Mouse (Mus musculus) liver, embryonic 11.5 days (tissue): ENCODE measurements around the gene Bcas1. TPM values are rescaled to one million over a fixed set of nuclear protein-coding genes. Genes with fewer than 3 reads are reported as not detected.

Experiments used
- ATAC-seq: fragments of 200-750 bp; cut with Nextera tagmentation; replicated peaks from 2 replicates; pipeline ENCODE4 v1.8.0; 2017; ENCODE audit warnings: moderate number of reproducible peaks, mild to moderate bottlenecking, moderate TSS enrichment, moderate library complexity; ENCODE audit not compliant: low FRiP score
- DNase-seq: peaks from one replicate; pipeline ENCODE4 v3.0.0-alpha.2; 2017; ENCODE audit warnings: low spot score
- H3K27ac ChIP-seq: fragments of 300-500 bp; sonication (generic); 2 replicates; pipeline ENCODE4 v1.5.1; 2014; ENCODE audit warnings: mild to moderate bottlenecking, low read depth, low read length, control low read depth
- H3K27me3 ChIP-seq: fragments of 300-500 bp; sonication (generic); replicated peaks from 2 replicates; pipeline ENCODE4 v1.6.1; 2014; ENCODE audit warnings: low read length, mixed read lengths; ENCODE audit not compliant: control insufficient read depth, insufficient read depth
- H3K36me3 ChIP-seq: fragments of 300-500 bp; sonication (generic); 2 replicates; pipeline ENCODE4 v1.6.1; 2014; ENCODE audit warnings: mild to moderate bottlenecking, low read length, moderate library complexity, mixed read lengths; ENCODE audit not compliant: control insufficient read depth, insufficient read depth
- H3K4me1 ChIP-seq: fragments of 300-500 bp; sonication (generic); replicated peaks from 2 replicates; pipeline ENCODE4 v1.6.1; 2014; ENCODE audit warnings: low read length, mixed read lengths; ENCODE audit not compliant: control insufficient read depth, insufficient read depth
- H3K4me2 ChIP-seq: fragments of 300-500 bp; sonication (generic); 2 replicates; pipeline ENCODE4 v1.6.1; 2014; ENCODE audit warnings: mild to moderate bottlenecking, control low read depth, moderate library complexity
- H3K4me3 ChIP-seq: fragments of 300-500 bp; sonication (generic); 2 replicates; pipeline ENCODE4 v1.5.1; 2014; ENCODE audit warnings: low read depth, low read length, control low read depth
- H3K9ac ChIP-seq: fragments of 300-500 bp; sonication (generic); 2 replicates; pipeline ENCODE4 v1.6.1; 2014; ENCODE audit warnings: low read depth, low read length, control low read depth
- H3K9me3 ChIP-seq: fragments of 300-500 bp; sonication (generic); 2 replicates; pipeline ENCODE4 v1.6.1; 2016; ENCODE audit warnings: low read length, inconsistent platforms, mixed read lengths; ENCODE audit not compliant: control insufficient read depth
- WGBS: fragments of 180-500 bp; shearing (Covaris S2); extraction: QIAGEN DNeasy Blood & Tissue Kit; methylation state at CpG from one replicate; pipeline ENCODE4 v1.1.7; 2014; 5-methylcytosine and 5-hydroxymethylcytosine counted together
- polyA plus RNA-seq: library from polyadenylated mRNA; unstranded; fragments of >200 nt; fragmentation: Nextera tagmentation; extraction: Ambion mirVana; gene quantifications from 2 replicates; pipeline ENCODE4 v1.2.1, GENCODE M21; 2014

Gene Bcas1
- polyA plus RNA-seq, 1 experiment from 2014 or later: 6.1 TPM

DNA sequence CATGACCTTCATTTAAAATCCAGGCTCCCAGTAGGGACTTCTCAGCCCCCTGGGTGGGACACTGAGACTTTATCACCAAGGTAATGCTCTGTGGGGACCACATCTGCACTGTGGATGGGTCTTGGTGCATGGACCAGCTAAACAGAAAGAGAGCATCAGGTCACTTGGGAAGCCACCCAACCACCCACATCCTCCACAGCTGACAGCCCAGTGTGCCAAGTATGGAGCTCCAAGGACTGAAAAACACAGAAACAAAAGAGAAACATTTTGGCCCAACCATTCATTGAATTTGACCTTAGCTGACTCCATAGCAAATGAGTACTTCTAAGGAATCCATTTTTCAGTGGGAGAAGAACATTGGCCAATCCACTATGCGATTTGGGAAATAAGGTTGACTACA is 42.1 kb downstream of the Bcas1 start:
- 90% methylated on average over 1 of the region's 1 CpGs for WGBS
- Histone ChIP-seq H3K4me1 (no peaks in the 10 kb centered on the region), H3K4me3 (no peak overlapping the region), H3K4me2 (no peak overlapping the region), H3K9ac (no peak overlapping the region), H3K36me3 (no peaks in the 10 kb centered on the region), H3K27me3 (no peaks in the 10 kb centered on the region), H3K27ac (no peak overlapping the region), H3K9me3 (0 out of 2 replicates have a peak, but pooled peaks cover 3% of the 10 kb centered on the region)
- no peak for ATAC-seq
- DNase-seq: no peak

DNA sequence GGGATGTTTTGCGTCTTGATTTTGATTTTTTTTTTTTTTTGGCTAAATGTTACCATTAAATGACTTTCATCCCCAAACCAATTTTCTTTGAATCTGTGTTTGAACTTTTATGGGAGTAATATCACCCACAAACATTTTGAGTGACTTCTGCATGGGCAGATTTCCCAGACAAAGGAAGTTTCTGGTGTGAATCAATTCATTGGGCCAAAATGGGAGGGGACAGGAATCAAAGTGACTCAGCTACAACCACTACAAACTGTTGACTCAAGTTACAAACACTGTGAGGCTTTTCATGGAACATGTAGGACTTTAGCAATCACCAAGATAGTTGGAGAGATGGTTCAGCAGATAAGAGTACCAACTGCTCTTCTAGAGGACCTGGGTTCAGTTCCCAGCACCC is 42.9 kb downstream of the Bcas1 start:
- Histone ChIP-seq H3K36me3 (no peaks in the 10 kb centered on the region), H3K27ac (no peak overlapping the region), H3K4me3 (no peak overlapping the region), H3K4me1 (no peaks in the 10 kb centered on the region), H3K4me2 (no peak overlapping the region), H3K27me3 (no peaks in the 10 kb centered on the region), H3K9me3 (0 out of 2 replicates have a peak, but pooled peaks cover 3% of the 10 kb centered on the region), H3K9ac (no peak overlapping the region)
- 93% methylated on average over 1 of the region's 1 CpGs for WGBS
- DNase-seq (no peak), ATAC-seq (no peak)

DNA sequence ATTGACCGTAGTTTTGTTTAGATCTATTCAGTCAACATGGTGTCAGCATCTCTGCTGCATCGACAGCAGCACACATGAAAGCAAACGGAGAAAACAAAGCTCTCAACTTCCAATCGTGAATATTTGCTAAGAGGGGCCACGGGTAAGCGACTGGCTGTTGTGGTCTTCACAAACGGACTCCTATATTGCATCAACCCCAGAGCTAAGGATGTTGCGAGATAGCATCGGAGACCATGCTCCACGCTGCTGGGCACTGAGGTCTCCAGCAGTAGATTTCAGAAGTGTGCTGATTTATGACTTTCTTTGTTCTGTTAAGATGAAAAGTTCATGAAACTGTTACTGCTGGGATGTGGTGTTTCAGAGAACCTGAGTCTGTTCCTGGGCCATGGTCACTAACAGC is 54.3 kb downstream of the Bcas1 start:
- Histone ChIP-seq H3K27me3 (no peaks in the 10 kb centered on the region), H3K4me2 (no peak overlapping the region), H3K36me3 (no peaks in the 10 kb centered on the region), H3K4me3 (no peak overlapping the region), H3K4me1 (no peaks in the 10 kb centered on the region), H3K27ac (no peak overlapping the region), H3K9ac (no peak overlapping the region), H3K9me3 (no peaks in the 10 kb centered on the region)
- ATAC-seq: no peak
- WGBS: 80% methylated on average over 10 of the region's 10 CpGs
- DNase-seq: no peak

DNA sequence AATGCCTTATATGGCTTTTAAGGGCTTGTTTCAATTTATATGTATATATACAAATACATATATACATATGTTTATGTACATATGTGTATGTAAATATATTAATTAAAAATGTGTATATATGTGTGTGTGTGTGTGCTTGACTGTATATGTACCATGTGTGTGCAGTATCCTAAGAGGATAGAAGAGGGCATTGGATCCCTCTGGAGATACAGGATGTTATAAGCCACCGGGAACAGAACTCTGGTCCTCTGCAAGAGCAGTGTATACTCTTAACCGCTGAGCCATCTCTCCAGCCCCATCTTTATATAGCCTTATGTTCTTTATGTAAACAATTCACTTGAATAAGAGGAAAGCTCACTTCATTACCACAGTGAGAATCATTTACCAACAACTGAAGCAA is 62.0 kb downstream of the Bcas1 start:
- DNase-seq: no peak
- H3K9ac ChIP-seq: no peak overlapping the region

DNA sequence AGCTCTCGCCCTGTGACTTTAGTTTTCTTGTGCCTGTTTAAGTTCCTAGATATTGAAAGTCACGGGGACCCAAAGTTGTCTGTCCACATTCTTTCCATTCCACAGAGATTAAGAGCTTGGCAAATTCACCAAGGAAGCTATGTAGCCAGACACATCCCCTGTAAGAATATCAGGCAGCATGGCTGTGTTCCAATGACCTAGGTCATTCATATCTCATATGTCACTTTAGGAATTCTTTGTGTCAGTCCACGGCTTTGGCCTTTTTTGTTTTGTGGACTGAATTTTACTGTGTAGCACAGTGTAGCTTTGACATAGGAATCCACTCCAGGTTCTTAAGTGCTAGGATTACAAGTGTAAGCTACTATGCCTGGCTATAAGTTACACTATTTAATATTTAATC is 62.4 kb downstream of the Bcas1 start:
- DNase-seq (no peak), ATAC-seq (no peak)
- Histone ChIP-seq H3K9me3 (no peaks in the 10 kb centered on the region), H3K4me2 (no peak overlapping the region), H3K36me3 (no peaks in the 10 kb centered on the region), H3K4me1 (no peaks in the 10 kb centered on the region), H3K27ac (no peak overlapping the region), H3K9ac (no peak overlapping the region), H3K27me3 (no peaks in the 10 kb centered on the region), H3K4me3 (no peak overlapping the region)
- 59% methylated on average over 3 of the region's 3 CpGs for WGBS

More for the DNA sequence above, 62.0 kb downstream of the Bcas1 start:
- 83% methylated on average over 2 of the region's 2 CpGs for WGBS
- H3K9me3 ChIP-seq: no peaks in the 10 kb centered on the region
- ATAC-seq: no peak
- no peaks in the 10 kb centered on the region for H3K27me3 ChIP-seq
- no peak overlapping the region for H3K4me2 ChIP-seq
- no peak overlapping the region for H3K27ac ChIP-seq
- no peaks in the 10 kb centered on the region for H3K36me3 ChIP-seq
- H3K4me1 ChIP-seq: no peaks in the 10 kb centered on the region
- no peak overlapping the region for H3K4me3 ChIP-seq

DNA sequence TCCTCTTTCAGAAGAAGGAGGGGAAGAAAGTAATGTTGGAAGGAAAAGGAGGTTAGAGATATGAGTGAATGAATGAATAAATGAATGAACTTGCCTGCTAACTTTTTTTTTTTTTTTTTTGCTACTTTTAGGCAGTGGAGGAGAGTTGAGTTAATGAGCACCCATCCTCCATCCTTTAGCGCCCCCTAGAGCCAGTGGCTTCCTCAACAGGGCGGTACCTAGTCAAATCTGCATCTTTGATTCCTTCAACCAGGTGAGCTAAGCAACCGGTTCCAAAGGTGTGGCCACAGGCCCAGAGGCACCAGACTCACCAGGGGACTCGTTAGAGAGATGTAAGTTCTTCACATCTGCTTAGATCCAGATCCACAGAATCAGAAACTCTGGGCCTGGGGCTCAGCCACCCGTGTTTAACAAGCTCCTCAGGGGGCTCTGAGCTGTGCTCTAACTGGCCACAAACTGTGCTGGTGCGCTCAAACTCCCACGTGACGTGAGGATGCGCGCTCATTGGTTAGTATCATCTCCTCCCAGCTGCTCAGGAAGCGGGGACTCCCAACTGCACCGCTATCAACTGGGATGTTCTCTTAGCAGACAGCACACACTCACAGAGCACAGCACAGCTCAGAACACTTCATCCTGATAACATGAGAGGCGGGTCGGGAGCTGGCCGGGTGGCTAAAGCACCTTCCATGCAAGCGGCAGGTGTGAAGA is 70.8 kb downstream of the Bcas1 start:
- H3K9ac ChIP-seq: no peak overlapping the region
- H3K27me3 ChIP-seq: no peaks in the 10 kb centered on the region
- H3K36me3 ChIP-seq: no peaks in the 10 kb centered on the region
- 49% methylated on average over 16 of the region's 16 CpGs for WGBS
- no peaks in the 10 kb centered on the region; the same call in 1 of the 2 replicates for H3K4me1 ChIP-seq
- no peak for ATAC-seq
- no peak for DNase-seq
- H3K27ac ChIP-seq: no peak overlapping the region
- no peak overlapping the region for H3K4me3 ChIP-seq
- H3K9me3 ChIP-seq: no peaks in the 10 kb centered on the region
- no peak overlapping the region for H3K4me2 ChIP-seq

DNA sequence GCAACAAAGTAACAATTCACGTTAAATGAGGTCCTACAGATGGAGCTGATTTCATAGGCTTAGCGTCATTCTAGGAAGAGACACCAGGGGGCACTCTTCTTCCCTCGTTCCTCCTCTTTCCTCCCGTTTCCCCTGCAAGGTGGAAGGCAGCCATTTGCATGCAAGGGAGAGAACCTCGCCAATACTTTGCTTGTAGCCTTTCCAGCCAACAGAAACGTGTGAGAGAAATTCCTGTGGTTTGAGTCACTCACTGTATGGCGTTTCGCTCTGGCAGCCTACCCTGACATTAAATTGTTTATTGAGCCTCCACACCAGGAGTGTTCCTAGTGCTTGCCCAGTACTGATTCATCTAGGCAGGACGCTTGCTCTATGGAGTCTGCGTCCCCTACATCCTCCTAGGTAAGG is 72.7 kb downstream of the Bcas1 start:
- no peak overlapping the region for H3K9ac ChIP-seq
- H3K36me3 ChIP-seq: no peaks in the 10 kb centered on the region
- H3K9me3 ChIP-seq: no peaks in the 10 kb centered on the region
- no peak overlapping the region for H3K4me3 ChIP-seq
- no peaks in the 10 kb centered on the region; the same call in 1 of the 2 replicates for H3K4me1 ChIP-seq
- peak overlapping the region; percentile 47 for H3K4me2 ChIP-seq
- H3K27me3 ChIP-seq: no peaks in the 10 kb centered on the region
- no peak overlapping the region for H3K27ac ChIP-seq
- DNase-seq: peak; percentile 63
- WGBS: 13% methylated on average over 10 of the region's 10 CpGs
- no peak for ATAC-seq

DNA sequence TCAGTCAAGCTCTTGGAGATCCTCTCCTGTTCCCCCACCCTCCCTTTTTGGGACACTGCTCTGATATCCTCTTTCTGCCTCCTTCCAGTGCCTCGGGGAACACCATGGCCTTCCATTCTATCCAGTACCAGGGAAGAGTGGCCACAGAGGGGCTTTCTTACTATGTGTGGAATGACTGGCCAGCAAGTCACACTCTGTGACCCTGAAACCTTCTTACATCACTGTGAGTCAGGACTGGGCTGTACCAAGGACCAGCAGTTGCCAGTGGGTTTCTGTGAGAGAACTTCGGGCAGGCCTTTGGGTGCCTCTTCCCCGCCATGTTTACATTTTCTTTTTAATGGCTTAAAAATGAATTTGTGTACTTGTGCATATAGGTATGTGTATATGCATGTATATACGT is 75.4 kb downstream of the Bcas1 start:
- no peaks in the 10 kb centered on the region for H3K36me3 ChIP-seq
- H3K27me3 ChIP-seq: no peaks in the 10 kb centered on the region
- no peaks in the 10 kb centered on the region; the same call in 1 of the 2 replicates for H3K4me1 ChIP-seq
- no peak overlapping the region for H3K4me2 ChIP-seq
- H3K9ac ChIP-seq: no peak overlapping the region
- WGBS: 91% methylated on average over 4 of the region's 4 CpGs
- no peak overlapping the region for H3K27ac ChIP-seq
- no peak overlapping the region for H3K4me3 ChIP-seq
- ATAC-seq: no peak
- no peak for DNase-seq
- H3K9me3 ChIP-seq: no peaks in the 10 kb centered on the region

DNA sequence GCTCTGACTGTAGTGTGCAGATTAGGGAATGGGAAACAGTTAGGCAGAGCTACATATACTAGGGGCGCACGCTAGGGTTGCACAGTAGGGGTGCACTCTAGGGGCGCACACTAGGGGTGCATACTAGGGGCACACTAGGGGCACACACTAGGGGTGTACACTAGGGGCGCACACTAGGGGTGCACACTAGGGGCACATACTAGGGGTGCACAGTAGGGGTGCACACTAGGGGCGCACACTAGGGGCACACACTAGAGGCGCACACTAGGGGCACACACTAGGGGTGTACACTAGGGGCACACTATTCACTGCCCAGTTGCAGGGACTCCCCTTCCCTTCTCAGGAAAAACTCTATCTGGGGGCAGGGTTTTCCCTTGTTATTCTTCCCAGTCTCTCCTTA is 75.8 kb downstream of the Bcas1 start:
- H3K4me3 ChIP-seq: no peak overlapping the region
- no peak overlapping the region for H3K9ac ChIP-seq
- no peaks in the 10 kb centered on the region; the same call in 1 of the 2 replicates for H3K4me1 ChIP-seq
- DNase-seq: no peak
- no peak overlapping the region for H3K4me2 ChIP-seq
- 82% methylated on average over 6 of the region's 6 CpGs for WGBS
- ATAC-seq: no peak
- H3K36me3 ChIP-seq: no peaks in the 10 kb centered on the region
- no peaks in the 10 kb centered on the region for H3K9me3 ChIP-seq
- H3K27me3 ChIP-seq: no peaks in the 10 kb centered on the region
- H3K27ac ChIP-seq: no peak overlapping the region
